Mouse (Mus musculus) T-cell, adult 2 months (primary cell): ENCODE measurements around the gene Olfr118.
"Not testable (repeated sequence)": the region's sequence is repeated elsewhere in the genome, so short reads cannot be mapped to it uniquely, and the experiment has no call there.

ENCODE experiments used
- DNase-seq: peaks from one replicate; pipeline ENCODE4 v3.0.0; 2022; ENCODE audit warnings: low spot score

Gene Olfr118

DNA sequence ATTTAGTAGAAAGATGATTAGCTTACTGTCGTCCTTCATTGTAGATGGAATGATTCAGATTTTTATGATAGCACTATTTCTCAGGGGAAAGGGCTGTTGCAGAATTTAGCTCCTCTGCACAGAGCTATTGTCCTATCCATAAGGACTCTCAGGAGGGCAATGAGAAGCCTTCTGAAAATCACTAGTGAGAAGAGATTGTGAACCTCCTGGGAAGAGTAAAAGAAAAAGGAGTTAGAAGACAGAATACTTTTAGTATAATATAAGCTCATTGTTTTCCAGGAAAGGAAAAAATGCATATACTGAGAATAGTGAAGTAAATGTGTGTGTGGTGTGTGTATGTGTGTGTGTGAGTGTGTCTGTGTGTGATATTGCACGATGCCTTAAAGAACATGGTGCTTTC, at the start of gene Olfr118:
Gene Olfr118 (plus strand): TSS at position 301 of the 400 bp plus-strand sequence.
- DNase-seq = no peak

- DNase-seq = no peak
Observed at GRCm38 (mm10) chr17:37627009-37627408, 39.8 kb upstream of the Olfr118 start, which contains the start of the genes Olfr115 and Olfr116. TSS of gene Olfr115 (minus strand) at chr17:37627109. TSS of gene Olfr116 (minus strand) at chr17:37627199.

DNA sequence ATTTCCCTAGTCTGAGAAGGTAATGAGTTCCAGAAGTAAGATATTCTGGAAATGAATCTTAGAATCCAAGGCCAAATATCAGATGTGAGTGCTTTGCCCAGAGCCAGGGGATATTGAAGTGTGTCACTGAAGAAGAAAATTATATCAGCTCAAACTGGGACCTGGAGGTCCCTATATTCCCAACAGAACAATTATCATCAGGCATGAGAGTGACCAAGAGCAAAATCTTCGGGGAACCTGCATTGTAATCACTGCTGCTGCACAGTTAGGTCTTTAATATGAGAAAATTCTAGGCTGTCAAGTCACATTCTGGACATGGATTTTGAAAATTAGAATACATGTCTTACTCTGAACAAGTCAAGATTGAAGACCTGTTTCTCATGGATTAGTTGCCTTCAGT, 3.1 kb upstream of the Olfr118 start, which contains the start of gene Olfr117:
Gene Olfr117 (minus strand): TSS at position 101 of the 400 bp plus-strand sequence.
- no peak for DNase-seq

DNA sequence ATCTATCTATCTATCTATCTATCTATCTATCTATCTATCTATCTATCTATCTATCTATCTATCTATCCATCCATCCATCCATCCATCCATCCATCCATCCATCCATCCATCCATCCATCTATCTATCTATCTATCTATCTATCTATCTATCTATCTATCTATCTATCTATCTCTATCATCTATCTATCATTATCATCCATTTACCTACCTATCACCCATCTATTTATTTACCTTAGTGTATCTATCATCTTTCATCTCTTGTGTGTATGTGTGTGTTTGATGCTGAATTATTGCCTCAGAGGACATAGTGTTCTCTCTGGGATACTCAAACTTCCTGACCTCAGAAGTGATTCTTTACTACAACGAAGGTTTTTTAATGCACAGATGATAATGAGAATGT, 29.5 kb downstream of the Olfr118 start, which contains the start of gene Olfr119:
Gene Olfr119 (plus strand): TSS at position 301 of the 400 bp plus-strand sequence.
- not testable (repeated sequence) for DNase-seq

DNA sequence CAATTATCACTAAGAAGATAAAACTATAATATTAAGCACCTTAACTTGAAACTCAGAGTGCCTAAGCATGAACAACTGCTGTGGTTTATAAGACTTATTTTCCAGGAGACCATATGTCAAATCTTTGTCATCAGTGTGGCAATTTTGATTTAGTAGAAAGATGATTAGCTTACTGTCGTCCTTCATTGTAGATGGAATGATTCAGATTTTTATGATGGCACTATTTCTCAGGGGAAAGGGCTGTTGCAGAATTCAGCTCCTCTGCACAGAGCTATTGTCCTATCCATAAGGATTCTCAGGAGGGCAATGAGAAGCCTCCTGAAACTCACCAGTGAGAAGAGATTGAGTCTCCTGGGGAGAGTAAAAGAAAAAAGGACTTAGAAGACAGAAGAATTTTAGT, 54.7 kb downstream of the Olfr118 start, which contains the start of gene Olfr120:
Gene Olfr120 (plus strand): TSS at position 301 of the 400 bp plus-strand sequence.
- no peak for DNase-seq
